Mouse (Mus musculus) neural tube, postnatal 0 days (tissue): Measurements from ENCODE around the gene Styk1. TPM values are rescaled to one million over a fixed set of nuclear protein-coding genes. Genes with fewer than 3 reads are reported as not detected.

Experiments
- polyA plus RNA-seq: library from polyadenylated mRNA; unstranded; fragments of >200 nt; fragmentation: Nextera tagmentation; extraction: Ambion mirVana; gene quantifications from 2 replicates; pipeline ENCODE4 v1.2.1, GENCODE M21; 2015

The Styk1 gene
- 4.3 and 7.2 TPM in 2 replicates for polyA plus RNA-seq

DNA sequence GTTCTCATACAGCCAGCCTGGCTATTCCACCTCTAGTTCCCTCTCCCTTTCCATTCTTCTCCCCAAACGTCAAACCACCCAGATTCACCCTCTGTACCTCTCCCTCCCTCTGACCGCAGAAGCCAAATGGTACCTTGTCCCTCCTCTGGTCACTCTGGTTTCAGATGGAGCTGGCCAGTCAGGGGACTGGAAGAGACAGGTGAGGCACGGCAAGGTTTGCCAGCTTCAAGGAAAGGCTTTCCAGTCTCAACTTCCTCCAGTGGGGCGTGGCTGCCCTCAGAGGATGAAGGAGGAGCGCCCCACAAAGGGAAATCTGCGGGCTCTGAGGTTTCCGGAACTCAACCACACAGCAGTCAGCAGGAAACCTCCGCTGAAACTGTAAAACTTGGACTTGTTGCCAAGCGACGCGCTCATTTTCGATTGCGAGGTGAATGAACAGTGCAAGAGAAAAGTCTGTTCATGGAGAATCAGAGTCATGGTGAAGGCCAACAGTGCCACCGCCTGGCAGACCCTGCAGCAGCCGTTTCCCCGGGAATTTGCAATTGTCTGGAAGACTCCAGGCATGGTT, at the start of gene Styk1:
Styk1 (minus strand) TSS at position 246 of the 568 bp plus-strand sequence.

DNA sequence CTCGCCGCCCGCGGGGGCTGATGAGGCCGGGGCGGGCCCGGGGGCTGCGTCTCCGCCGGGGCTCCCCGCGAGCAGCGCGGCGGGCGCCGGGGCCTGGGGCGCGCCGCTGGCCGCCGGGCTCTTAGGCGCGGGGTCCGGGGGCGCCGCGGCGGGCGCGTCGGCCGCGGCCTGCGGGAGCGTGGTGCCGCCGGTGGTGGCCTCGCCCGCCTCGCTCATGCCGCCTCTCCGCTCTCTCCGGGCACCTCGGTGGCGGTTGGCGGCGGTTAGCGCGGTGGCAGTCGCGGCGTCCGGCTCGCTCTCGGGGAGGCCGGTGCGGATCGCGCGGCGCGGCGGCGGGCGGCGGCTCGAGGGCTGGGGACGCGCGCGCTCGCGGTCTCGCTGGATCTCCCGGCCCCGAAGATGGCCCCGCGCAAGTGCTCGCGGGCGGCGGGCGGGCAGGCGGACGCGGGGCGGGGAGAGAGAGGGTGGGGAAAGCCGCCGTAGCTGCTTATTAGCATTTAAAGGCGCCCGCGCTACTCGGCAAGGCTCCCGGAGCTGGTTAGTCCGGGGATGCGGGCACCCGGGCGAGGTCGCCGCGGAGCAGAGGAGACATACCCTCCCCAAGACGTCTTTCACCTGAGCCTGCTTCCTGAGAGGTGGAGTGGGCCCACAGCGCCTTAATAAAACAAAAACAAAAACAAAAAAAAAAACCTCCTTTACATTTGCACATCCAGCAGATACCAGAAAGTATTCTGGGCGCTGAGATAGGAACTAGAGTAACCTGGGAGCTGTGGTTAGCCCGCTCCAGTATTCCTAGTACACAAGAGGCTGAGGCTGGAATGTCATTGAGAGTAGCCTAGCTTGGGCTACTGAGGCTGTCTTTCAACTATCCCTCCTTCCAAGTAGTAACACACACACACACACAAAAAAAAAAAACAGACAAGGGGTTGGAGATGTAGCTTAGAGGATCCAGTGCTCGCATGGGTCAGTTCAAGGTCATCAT, 34.9 kb upstream of the Styk1 start, which contains the start of gene Ybx3:
Ybx3 (minus strand) TSS at position 437 of the 982 bp plus-strand sequence.

DNA sequence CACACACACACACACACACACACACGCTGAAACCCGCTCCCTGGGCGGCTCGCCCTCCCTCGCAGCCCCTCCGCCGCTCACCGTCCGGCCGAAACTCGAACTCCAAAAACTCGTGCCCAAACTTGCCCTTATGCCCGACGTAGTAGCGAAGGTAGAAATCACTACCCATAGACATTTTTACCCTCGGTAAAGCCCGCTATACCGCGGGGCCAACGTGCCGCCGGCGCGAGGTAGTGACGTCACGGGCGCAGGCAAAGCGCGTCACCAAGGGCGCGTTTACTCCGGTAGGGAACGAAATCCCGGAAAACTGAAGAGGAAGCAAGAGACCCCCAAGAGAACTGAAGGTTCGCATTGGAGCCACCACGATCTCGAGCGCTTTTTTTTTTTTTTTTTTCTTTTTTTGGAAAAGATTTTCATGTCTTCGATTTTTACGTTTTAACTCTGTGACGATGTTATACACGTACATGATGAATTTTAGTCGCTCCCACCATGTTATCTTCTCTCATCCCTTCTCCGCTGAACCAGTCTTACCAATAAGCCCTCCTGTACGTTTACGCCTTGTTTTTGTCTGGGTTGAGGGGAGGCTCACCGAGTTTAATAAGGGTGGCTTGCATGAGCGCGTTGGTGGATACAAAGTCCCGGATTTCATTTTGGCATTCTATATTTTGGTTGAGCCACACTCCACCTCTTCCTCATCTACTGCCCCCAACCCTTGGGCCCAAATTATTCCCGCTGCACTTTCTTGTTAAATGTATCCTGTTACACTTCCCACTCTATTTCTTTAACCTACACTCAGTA, 60.2 kb downstream of the Styk1 start, which contains the start of gene Magohb:
Magohb (minus strand) TSS at position 254 of the 798 bp plus-strand sequence.

Other genes starting within 250 kb of the Styk1 start
- gene Klra2, start 106.2 kb downstream of the Styk1 start, polyA plus RNA-seq, result 0.09 TPM in 1 of 2 replicates, not detected in the other
- 33.3 and 42.6 TPM in 2 replicates for gene Magohb, start 60.4 kb downstream of the Styk1 start, polyA plus RNA-seq
- 31.4 and 66.9 TPM in 2 replicates for gene Ybx3, start 34.9 kb upstream of the Styk1 start, polyA plus RNA-seq
- not detected in 2 replicates for gene 5430401F13Rik, start 132.8 kb upstream of the Styk1 start, polyA plus RNA-seq
- gene Gm6619, start 132.8 kb upstream of the Styk1 start, polyA plus RNA-seq, result not detected in 2 replicates